Mouse (Mus musculus) stomach, postnatal 0 days (tissue): ENCODE data around the gene Nell2.

Source experiments
- CTCF ChIP-seq: IDR thresholded peaks from 2 replicates; pipeline ENCODE4 v1.5.1; 2016; ENCODE audit warnings: antibody characterized with exemption, low read depth, mild to moderate bottlenecking, moderate library complexity
- EP300 ChIP-seq: optimal IDR thresholded peaks from 2 replicates; pipeline ENCODE3; 2016; ENCODE audit warnings: antibody characterized with exemption

DNA sequence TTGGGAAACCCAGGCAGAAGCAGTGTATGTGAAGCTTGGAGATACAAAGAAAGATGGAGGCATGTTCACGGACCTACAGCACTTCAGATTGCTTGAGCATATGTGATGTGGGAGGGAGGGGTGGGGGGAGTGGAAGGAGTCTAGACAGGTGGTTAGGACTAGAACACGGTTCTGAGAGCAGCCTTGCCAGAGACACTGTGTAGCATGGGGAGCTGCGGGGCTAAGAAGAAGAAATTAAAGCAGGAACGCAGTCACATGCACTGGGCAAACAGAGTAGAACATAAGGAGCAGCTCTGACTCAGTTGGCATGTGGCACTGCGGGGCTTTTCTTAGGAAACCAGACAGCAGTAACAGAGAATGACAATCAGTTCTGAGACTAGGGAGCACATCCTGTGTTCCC lies 40.4 kb downstream of the Nell2 start:
- TF ChIP-seq CTCF: no peak
- TF ChIP-seq EP300: no peak
